Mouse (Mus musculus) hindbrain, embryonic 12.5 days (tissue): ENCODE results near the gene Acot4. TPM values are rescaled to one million over a fixed set of nuclear protein-coding genes. Genes with fewer than 3 reads are reported as not detected.

Experiments used
- polyA plus RNA-seq: library from polyadenylated mRNA; unstranded; fragments of >200 nt; fragmentation: Nextera tagmentation; extraction: Ambion mirVana; gene quantifications from 2 replicates; pipeline ENCODE4 v1.2.1, GENCODE M21; 2016

The Acot4 gene
- polyA plus RNA-seq, 1 experiment from 2014 or later: 0.59 TPM

Other genes with a start within 250 kb of the Acot4 start
- gene Numb, start 116.4 kb upstream of the Acot4 start, polyA plus RNA-seq: 30.8 and 31.5 TPM in 2 replicates
- 18.5 and 18.7 TPM in 2 replicates for gene Riox1, start 87.8 kb upstream of the Acot4 start, polyA plus RNA-seq
- not detected in 2 replicates for gene Heatr4, start 53.5 kb upstream of the Acot4 start, polyA plus RNA-seq
- 16.1 and 18.0 TPM in 2 replicates for gene Acot2, start 50.5 kb upstream of the Acot4 start, polyA plus RNA-seq
- gene Acot1, start 28.9 kb upstream of the Acot4 start, polyA plus RNA-seq: 60.6 and 70.2 TPM in 2 replicates
- not detected in 2 replicates for gene Gm49366, start 556 bp downstream of the Acot4 start, polyA plus RNA-seq
- 0.34 and 0.61 TPM in 2 replicates for gene Acot3, start 13.8 kb downstream of the Acot4 start, polyA plus RNA-seq
- not detected in 2 replicates for gene Acot5, start 30.9 kb downstream of the Acot4 start, polyA plus RNA-seq
- 1.0 and 1.3 TPM in 2 replicates for gene Acot6, start 62.3 kb downstream of the Acot4 start, polyA plus RNA-seq
- 8.7 and 11.2 TPM in 2 replicates for gene Dnal1, start 76.0 kb downstream of the Acot4 start, polyA plus RNA-seq
- 3.8 and 4.2 TPM in 2 replicates for gene Pnma1, start 110.1 kb downstream of the Acot4 start, polyA plus RNA-seq
- 7.2 and 8.0 TPM in 2 replicates for gene Elmsan1, start 180.5 kb downstream of the Acot4 start, polyA plus RNA-seq
- 16.0 and 17.4 TPM in 2 replicates for gene Ptgr2, start 246.9 kb downstream of the Acot4 start, polyA plus RNA-seq